Mouse (Mus musculus) heart, adult 2 months (tissue): ENCODE results near the gene Cracr2a. TPM values are rescaled to one million over a fixed set of nuclear protein-coding genes. Genes with fewer than 3 reads are reported as not detected.

Experiments
- DNase-seq, 2 experiments: peaks; one replicate each; pipeline ENCODE4 v3.0.0; 2021
- H3K27ac ChIP-seq: fragments of 200-600 bp; 2 replicates; pipeline ENCODE4 v1.8.1; 2022
- H3K27me3 ChIP-seq: fragments of 200-500 bp; 2 replicates; pipeline ENCODE4 v1.6.1; 2012; ENCODE audit warnings: mild to moderate bottlenecking, low read length, inconsistent platforms, mixed read lengths; ENCODE audit not compliant: control insufficient read depth, insufficient read depth
- H3K36me3 ChIP-seq: fragments of 200-500 bp; 2 replicates; pipeline ENCODE4 v1.6.1; 2012; ENCODE audit warnings: low read length, inconsistent platforms; ENCODE audit not compliant: control insufficient read depth, insufficient read depth
- H3K4me1 ChIP-seq: fragments of 200-500 bp; 2 replicates; pipeline ENCODE4 v1.6.1; 2011; ENCODE audit warnings: low read length; ENCODE audit not compliant: control insufficient read depth, insufficient read depth
- H3K4me3 ChIP-seq: fragments of 200-600 bp; 2 replicates; pipeline ENCODE4 v1.8.1; 2022
- H3K79me2 ChIP-seq: fragments of 200-500 bp; replicated peaks from 2 replicates; pipeline ENCODE4 v1.6.1; 2012; ENCODE audit warnings: mild to moderate bottlenecking, inconsistent platforms, low read length, moderate library complexity, mixed read lengths; ENCODE audit not compliant: control insufficient read depth, insufficient read depth
- H3K9ac ChIP-seq: fragments of 200-500 bp; 2 replicates; pipeline ENCODE4 v1.6.1; 2012; ENCODE audit warnings: low read depth, mild to moderate bottlenecking, control low read depth, inconsistent platforms, low read length, mixed read lengths
- CTCF ChIP-seq: fragments of 200-600 bp; IDR thresholded peaks from 2 replicates; pipeline ENCODE4 v1.8.1; 2022; ENCODE audit warnings: antibody characterized with exemption, mild to moderate bottlenecking, moderate library complexity
- EP300 ChIP-seq: fragments of 200-500 bp; IDR thresholded peaks from 2 replicates; pipeline ENCODE4 v1.6.1; 2011; ENCODE audit warnings: low read depth, low read length, control low read depth; ENCODE audit not compliant: insufficient read depth
- POLR2A ChIP-seq: fragments of 200-500 bp; IDR thresholded peaks from 2 replicates; pipeline ENCODE4 v1.6.1; 2011; ENCODE audit warnings: mild to moderate bottlenecking, low read depth, low read length, control low read depth; ENCODE audit not compliant: insufficient read depth
- WGBS: fragments of 180-500 bp; shearing (Covaris S2); methylation state at CpG from one replicate; pipeline ENCODE4 v1.1.7; 2018; 5-methylcytosine and 5-hydroxymethylcytosine counted together
- intact Hi-C: fragments of 180-260 bp; cut with DNase I; formaldehyde crosslinking; loops from one replicate; pipeline ENCODE4 v1.15.1; 2025
- polyA plus RNA-seq: library from polyadenylated mRNA; depleted of rRNA; stranded (reverse); fragments of >200 nt; gene quantifications from 2 replicates; pipeline ENCODE4 v1.2.3, GENCODE M21; 2012
- total RNA-seq, 2 experiments: library from RNA; stranded (reverse); gene quantifications; 2 replicates each; pipeline ENCODE4 v1.2.3; 2021

Cracr2a gene
- total and polyA plus RNA-seq, 3 experiments: 1.1 to 1.4 (median 1.4) TPM

DNA sequence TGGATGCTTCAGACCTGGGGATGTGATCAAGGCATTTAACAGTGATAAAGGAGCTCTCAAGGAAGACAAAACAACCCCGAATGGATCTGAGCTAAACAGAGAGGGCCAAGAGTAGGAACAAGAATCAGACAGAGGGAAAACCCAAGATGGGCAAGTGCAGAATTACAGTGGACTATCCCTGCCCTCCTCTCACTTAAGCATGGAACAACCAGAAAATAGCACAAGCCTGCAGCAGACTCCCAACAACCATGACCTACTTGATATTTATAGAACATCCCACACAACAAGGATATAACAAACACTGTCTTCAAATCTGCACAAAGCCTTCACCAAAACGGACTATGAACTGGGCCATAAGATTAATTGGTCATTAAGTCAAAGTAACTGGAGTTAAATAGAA lies 23.0 kb upstream of the Cracr2a start:
- H3K27me3 ChIP-seq: no peaks in the 10 kb centered on the region
- H3K4me3 ChIP-seq: no peak overlapping the region
- 45% methylated on average over 2 of the region's 2 CpGs for WGBS
- no peak overlapping the region for H3K27ac ChIP-seq
- no peak overlapping the region for H3K9ac ChIP-seq
- no peaks in the 10 kb centered on the region for H3K36me3 ChIP-seq
- no peaks in the 10 kb centered on the region for H3K79me2 ChIP-seq
- no peak for TF ChIP-seq POLR2A
- no peak for TF ChIP-seq EP300
- TF ChIP-seq CTCF: no peak
- H3K4me1 ChIP-seq: no peaks in the 10 kb centered on the region
- no peak for DNase-seq
- intact Hi-C loops: no loop called here

GRCm38 (mm10) chr6:127539226-127539625 lies 21.9 kb upstream of the Cracr2a start:
- WGBS: 93% methylated on average over 4 of the region's 4 CpGs
- Histone ChIP-seq H3K36me3 (no peaks in the 10 kb centered on the region), H3K27me3 (no peaks in the 10 kb centered on the region), H3K4me3 (no peak overlapping the region), H3K79me2 (no peaks in the 10 kb centered on the region), H3K4me1 (no peaks in the 10 kb centered on the region), H3K9ac (no peak overlapping the region), H3K27ac (no peak overlapping the region)
- intact Hi-C loops: no loop called here
- TF ChIP-seq POLR2A (no peak), CTCF (no peak), EP300 (no peak)
- no peak for DNase-seq

GRCm38 (mm10) chr6:127539659-127540058 lies 21.5 kb upstream of the Cracr2a start:
- Histone ChIP-seq H3K79me2 (no peaks in the 10 kb centered on the region), H3K27ac (no peak overlapping the region), H3K4me1 (no peaks in the 10 kb centered on the region), H3K4me3 (no peak overlapping the region), H3K36me3 (no peaks in the 10 kb centered on the region), H3K9ac (no peak overlapping the region), H3K27me3 (no peaks in the 10 kb centered on the region)
- TF ChIP-seq POLR2A: no peak
- no peak for TF ChIP-seq CTCF
- TF ChIP-seq EP300: no peak
- DNase-seq: no peak
- 65% methylated on average over 5 of the region's 5 CpGs for WGBS
- intact Hi-C loops: loop anchor here (5.0 kb wide), 1 partner anchor 383 kb away; no protein-coding TSS in a partner anchor

DNA sequence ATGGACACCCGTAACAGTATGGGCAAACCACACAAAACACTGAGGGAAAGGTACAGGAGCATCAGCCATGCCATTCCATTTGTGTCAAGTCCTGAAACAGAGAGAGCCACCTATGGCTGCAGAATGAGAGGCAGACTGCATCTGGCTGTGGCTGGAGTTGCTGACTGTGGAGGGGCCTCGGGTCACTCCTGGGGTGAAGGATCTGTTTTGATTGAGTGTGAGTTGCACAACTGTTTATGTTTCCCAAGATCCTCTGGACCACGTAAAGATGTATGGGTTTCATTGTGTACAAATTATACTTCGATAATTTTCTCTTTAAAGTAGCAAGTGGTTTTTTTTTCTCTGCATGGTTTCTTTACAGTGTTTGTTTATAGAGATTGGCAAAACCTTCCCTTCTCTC lies 20.6 kb upstream of the Cracr2a start:
- Histone ChIP-seq H3K36me3 (no peaks in the 10 kb centered on the region), H3K4me3 (no peak overlapping the region), H3K27ac (no peak overlapping the region), H3K9ac (no peak overlapping the region), H3K27me3 (no peaks in the 10 kb centered on the region), H3K4me1 (no peaks in the 10 kb centered on the region), H3K79me2 (no peaks in the 10 kb centered on the region)
- WGBS: 75% methylated on average over 4 of the region's 4 CpGs
- intact Hi-C loops: loop anchor here (5.0 kb wide), 1 partner anchor 382 kb away; no protein-coding TSS in a partner anchor
- no peak for TF ChIP-seq POLR2A
- TF ChIP-seq EP300: no peak
- no peak for TF ChIP-seq CTCF
- no peak for DNase-seq

- WGBS: 34% methylated on average over 18 of the region's 18 CpGs
- no peaks in the 10 kb centered on the region; the same call in 1 of the 2 replicates for H3K4me1 ChIP-seq
- H3K9ac ChIP-seq: no peak overlapping the region
- intact Hi-C loops: loop anchor here (1.0 to 5.0 kb wide), 3 partner anchors 42 to 381 kb away; no protein-coding TSS in a partner anchor
- no peaks in the 10 kb centered on the region for H3K27me3 ChIP-seq
- no peaks in the 10 kb centered on the region for H3K79me2 ChIP-seq
- DNase-seq: peak in 1 of 2 experiments; percentile 44
- H3K36me3 ChIP-seq: no peaks in the 10 kb centered on the region
- peak; percentile 84 for TF ChIP-seq CTCF
- no peak for TF ChIP-seq EP300
- no peak overlapping the region for H3K27ac ChIP-seq
- H3K4me3 ChIP-seq: no peak overlapping the region
These were observed 19.3 kb upstream of the Cracr2a start for GRCm38 (mm10) chr6:127541617-127542374.

GRCm38 (mm10) chr6:127546676-127547075 lies 14.5 kb upstream of the Cracr2a start:
- DNase-seq: peak; percentile 65 to 72
- TF ChIP-seq EP300 (no peak), POLR2A (no peak), CTCF (no peak)
- Histone ChIP-seq H3K36me3 (no peaks in the 10 kb centered on the region), H3K4me3 (no peak overlapping the region), H3K9ac (no peak overlapping the region), H3K27me3 (no peaks in the 10 kb centered on the region), H3K27ac (no peak overlapping the region), H3K79me2 (no peaks in the 10 kb centered on the region), H3K4me1 (peaks cover 1% of the 10 kb centered on the region)
- intact Hi-C loops: no loop called here
- 22% methylated on average over 4 of the region's 4 CpGs for WGBS
